Mouse (Mus musculus) c-Kit-positive CD71-positive TER-119-positive erythroid progenitor cells, embryonic 14.5 days (primary cell): ENCODE measurements around the gene Nenf.

ENCODE experiments used
- DNase-seq: peaks from one replicate; pipeline ENCODE4 v3.0.0-alpha.2; 2013; ENCODE audit warnings: low spot score

The Nenf gene

GRCm38 (mm10) chr1:191283110-191284040 is 34.6 kb downstream of the Nenf start:
- no peak for DNase-seq

DNA sequence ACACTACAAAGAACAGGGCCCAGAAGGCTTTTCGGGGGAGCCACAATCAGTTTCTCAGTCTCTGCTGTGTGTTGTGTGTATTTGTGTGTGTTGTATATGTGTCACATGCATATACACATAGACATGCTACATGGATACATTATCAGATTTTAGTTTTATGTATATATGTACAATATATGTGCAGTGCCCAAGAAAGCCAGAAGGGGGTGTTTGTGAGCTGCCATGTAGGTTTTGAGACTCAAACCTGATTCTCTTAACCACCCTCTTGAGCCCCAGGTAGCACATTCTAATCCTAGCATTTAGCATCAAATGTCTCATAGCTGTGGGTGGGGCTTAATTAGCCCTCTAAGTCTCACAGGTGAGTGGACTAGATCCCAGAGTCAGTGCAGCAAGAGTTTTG is 35.7 kb downstream of the Nenf start:
- no peak for DNase-seq

DNA sequence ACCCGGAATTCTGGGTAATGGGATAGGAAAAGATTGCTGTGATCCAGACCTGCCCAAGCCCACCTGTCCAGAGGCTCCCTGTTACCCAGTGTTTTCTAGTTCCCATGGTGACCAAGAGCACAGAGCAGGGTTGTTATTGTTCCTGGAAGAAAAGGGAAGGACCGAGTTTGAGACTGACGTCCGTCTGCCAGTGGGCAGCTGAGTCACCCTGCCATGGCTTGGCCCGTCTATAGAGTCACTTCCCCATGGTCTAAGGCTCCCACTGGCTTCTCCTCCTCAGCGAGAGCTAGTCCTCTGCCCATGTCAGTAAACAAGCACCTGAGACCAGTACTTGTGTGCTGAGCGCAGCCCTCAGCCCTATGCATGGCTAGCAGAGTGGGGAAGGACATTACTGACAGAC is 36.8 kb downstream of the Nenf start:
- DNase-seq, result no peak

DNA sequence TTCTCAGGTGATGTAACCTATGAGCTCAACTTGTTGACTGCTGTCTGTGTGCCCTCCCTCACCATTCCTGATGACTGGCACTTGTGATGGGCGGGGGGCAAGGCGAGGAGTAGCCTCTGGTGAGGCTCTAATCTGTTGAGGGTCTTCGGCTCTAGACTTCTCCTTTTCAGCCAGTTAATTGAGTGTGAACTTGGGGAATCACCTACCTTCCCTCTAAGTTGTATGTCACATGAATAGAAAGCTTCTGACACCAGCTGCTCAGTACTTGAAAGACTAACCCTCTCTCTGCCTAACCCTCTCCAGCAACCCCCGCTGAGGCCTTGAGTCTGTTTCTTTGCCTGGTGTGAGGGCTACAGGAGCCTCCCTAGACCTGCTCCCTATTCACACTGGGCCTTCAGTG is 39.7 kb downstream of the Nenf start:
- no peak for DNase-seq

GRCm38 (mm10) chr1:191277549-191278059 is 40.4 kb downstream of the Nenf start:
- no peak for DNase-seq

- no peak for DNase-seq
Observed at GRCm38 (mm10) chr1:191276181-191276580, 41.8 kb downstream of the Nenf start.

DNA sequence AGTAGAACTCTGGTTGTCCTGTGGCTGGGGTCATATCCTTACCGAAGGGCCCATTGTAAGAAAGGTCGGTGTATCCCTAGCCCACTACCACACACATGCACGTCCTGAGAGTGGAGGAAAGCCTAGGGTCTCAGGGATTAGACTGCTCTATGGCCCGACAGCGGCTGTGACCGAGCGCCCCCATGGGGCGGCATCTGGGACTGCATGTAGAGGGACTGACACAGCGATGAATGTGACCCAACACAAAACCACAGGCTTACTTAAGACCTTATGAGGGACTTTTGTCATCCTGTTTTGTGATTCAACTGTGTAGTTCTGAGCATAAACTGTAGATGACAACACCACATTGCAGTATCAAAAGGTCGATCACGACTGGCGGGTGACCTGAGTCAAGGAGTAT is 42.5 kb downstream of the Nenf start:
- peak; percentile 33 for DNase-seq

DNA sequence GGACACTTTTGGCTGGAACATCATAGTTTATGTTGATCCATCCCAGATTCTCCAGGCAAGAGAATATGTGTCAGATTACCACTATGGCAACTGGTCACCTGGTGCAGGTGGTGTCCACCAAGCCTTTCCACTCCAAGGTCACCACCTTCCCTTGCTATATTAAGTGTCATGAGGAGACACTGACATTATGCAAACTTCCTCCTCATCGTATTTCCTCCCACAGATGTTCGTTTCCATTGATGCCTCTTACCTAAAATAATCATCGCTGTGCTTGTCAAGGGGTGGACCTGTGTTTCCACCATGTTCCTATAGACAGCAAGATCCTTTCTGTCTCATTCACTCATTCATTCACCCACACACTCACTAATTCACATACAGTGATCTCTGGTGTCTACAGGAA is 45.3 kb downstream of the Nenf start:
- DNase-seq, result no peak

DNA sequence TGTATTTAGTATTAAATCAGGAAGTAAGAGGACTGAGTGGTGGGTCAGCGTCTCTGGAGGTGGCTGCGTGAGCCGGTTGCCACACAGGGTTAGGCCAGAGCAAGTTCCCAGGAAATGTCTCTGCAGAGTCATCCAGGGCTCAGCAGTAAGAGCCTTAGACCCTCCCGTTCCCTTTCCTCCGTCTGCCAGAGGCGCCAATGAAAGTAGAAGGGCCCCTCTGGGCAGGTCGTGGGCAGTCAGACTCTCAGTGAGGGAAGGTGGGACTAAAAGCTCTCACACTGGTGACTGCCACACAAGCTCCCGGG is 48.4 kb downstream of the Nenf start:
- DNase-seq, result no peak

DNA sequence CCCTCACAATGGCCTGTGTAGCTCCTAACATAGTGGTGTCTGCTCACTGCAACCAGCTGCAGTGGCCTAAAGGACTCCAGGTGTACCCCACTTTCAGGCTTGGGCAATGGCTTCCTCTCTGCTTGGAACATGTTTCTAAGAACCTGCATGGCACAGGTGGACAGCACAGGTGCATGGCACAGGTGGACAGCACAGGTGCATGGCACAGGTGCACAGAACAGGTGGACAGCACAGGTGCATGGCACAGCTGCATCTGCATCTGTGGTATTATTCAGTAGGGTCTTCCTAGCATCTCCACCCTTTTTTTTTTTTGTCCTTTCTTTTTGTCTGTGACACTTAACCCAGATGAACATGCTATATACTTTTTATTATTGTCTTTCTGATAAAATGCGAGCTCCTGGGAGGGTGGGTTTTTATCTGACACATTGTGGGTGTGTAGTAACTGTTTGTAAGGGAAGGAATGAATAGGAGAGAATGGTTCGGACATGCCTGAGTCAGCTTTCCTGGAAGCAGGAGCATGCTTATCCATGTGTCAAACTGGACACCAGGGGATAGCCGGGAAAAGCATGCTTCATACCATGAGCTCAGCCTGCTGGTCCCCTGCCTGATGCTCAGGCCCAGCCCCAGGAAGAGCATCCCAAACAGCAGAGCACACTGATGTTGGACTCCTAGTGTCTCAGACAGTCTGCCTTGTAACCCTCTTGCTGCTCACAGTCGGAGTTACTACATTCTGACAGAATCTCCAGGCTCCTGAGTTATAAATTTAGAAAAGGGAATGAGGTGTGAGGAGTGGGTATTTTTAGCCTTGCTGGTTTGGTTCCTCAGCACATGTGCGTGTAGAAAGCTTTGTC is 49.0 kb downstream of the Nenf start:
- no peak for DNase-seq

DNA sequence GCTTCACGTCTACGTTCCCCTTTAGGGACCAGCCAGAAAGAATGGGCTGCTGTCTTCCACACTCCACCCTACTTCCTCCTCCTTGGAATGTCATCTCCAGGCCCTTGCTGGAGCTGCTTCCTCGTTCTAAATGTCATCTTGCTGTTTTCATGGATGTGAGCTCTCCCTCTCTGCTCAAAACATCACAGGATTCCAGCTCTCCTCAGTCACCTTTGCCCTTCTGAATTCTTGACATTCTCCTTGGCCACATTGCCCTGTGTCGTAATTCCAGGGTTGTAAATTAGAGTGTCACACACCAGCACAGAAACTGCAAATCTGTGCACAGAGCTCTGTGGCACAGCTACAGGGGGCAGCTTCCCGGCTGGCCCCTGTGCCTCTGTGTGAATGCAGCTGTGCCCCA is 50.1 kb downstream of the Nenf start:
- DNase-seq, result no peak

DNA sequence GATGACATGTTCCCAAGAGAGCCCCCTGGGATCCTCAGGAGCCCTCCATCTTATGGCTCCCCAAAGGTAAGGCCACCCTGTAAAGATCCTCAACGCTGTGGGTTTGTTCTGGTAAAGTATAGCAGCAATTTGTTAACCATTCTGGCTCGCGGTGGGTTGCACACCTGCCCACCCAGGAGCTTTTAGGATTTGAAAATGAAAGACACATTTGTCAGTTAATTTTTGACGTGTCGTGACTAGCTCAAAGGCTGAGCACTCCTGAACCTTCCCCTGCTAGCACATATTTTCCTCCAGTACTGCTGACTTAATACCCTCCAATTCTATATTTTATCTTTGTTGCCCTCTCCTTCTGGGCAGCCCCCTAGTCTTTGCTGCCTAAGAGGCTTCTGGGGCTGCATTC is 50.8 kb downstream of the Nenf start:
- DNase-seq, result no peak

DNA sequence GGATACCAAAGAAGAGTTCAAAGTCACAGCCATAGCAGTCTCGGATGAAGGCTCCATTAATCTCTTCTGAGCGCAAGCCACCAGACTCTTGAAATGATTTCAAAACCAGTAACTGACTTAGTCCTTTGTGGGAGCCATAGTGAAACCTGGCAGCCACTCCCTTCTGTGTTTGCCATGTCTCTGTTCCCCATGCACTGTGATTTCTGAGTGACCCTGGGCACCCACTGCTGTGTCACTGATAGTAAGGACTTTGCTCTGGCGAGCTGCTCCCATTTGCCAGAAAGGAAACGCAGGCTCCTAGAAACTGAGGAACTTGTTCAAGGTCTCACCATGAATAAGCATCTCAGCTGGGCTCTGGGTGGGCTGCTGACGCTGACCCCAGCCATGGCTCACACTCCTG is 54.5 kb downstream of the Nenf start:
- no peak for DNase-seq

DNA sequence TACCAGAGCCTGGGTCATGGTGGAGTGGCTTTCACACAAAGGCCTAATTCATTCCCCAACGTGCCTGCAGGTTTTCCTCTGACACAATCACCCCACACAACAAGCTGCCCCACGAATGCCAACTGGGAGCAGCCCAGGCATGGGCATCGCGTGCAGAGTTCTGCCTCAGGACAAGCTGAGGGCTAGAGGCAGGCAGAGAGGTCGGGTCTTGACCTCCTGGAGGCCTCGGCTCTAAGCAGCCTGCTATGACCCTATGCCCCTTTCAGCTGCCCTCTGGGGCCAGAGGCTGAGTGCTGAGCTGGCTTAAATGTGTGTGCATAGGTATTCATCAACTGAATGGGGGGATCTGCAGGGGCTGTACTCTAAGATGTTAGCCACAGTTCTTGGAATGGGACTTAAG is 56.1 kb downstream of the Nenf start:
- DNase-seq, result no peak

DNA sequence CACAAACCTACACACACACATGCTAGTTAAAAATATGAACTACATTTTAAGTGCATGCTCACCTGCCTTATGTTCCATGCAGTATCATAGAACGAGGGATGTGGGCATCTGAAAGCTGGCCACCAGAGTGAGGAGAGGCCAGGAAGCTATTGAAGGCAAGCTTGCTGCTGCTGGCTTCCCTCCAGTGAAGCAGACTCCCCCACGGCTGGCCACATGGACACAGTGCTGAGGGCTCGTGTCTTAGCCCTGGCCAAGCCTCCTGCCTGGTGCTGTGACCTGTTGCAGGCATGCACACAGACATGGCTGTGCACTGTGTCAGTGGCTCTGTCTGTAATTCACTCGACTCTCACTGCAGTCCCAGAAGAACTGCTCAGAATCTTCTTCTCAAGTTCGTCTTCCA is 58.3 kb downstream of the Nenf start:
- no peak for DNase-seq

- DNase-seq, result no peak
Observed at GRCm38 (mm10) chr1:191259121-191259520, 58.9 kb downstream of the Nenf start.

DNA sequence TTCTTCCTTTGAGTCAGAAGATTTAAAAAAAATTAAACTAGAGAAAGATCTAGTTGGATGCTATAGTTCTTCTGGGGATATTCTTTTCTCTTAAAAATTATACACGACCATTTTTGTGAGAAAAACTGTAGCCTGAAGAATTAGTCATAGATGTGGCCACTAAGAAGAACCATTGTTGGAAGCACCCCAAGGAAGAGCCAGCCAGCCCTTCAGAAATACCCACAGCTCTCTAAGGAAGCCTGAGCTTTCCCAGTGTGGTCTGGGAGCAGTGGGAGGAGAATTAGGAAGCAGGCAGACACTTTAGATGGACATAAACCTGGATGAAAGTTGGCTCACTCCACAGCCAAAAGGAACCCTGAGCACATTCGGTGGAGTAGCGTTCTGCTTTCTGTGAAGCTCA is 59.5 kb downstream of the Nenf start:
- no peak for DNase-seq

DNA sequence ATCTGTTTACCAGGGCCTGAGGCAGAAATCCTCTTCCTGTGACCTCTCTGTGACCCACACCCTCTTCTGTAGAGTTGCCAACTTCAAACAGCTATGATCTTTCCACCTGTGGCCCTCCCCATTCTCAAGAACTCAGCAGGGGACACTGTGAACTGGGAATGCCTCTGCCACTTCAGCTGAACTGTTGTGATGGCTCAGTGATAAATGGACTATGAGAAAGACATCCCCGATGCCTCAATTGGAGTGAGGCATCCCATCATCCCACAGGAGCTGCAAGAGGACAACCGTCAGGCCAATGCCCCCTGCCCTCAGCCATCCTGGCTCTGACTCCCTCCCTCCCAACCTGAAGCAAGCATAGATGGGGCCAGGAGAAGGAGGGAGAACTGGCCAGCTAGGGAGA is 60.0 kb downstream of the Nenf start:
- no peak for DNase-seq

DNA sequence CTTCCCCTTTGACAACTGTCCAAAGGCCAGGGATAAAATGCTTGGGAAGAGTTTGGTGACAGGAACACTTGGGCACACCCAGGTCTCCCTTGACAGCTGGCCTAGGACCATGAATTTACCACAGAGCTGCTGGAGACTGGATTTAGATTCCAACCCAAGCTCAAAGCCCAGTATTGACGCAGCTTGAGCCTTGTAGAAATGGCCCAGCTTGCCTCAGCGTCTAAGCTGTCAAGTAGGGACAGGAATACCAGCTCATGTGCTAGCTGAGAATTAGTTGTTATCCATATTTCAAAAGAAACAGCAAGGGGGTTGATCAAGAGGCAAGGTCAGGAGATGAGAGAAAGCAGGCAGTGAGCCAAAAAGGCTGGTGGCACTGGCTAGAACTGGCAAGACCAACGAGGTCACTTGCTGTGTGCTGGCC is 60.6 kb downstream of the Nenf start:
- DNase-seq, result no peak
